Mouse (Mus musculus): ENCODE measurements at regions not wholly inside any gene's neighbourhood (a gene's known extent, or its start where the extent isn't known, plus 50 kb on each side); places are given as distances from the start of the nearest gene placed in this dataset.

DNA sequence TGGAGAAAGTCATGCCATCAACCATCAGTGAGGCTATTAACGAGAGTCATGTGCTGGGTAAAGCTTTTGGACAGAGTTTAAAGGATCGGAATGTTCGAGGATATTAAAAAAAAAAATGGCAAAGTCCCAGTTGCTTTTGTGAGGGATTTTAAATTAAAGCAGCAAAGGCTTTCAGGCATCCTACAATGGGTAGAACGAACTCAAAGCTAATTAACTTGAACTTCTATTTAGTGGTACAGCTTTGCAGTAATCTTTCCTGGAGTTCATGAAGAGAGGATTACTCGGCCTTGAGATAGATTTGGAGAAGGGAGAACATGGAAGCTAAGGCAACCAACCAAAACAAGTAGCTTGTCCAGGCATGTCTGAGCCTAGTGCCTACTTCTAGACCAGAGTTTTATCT is 676.7 kb upstream of the Adamts5 start:
- WGBS = 38% methylated on average over 5 of the region's 5 CpGs

DNA sequence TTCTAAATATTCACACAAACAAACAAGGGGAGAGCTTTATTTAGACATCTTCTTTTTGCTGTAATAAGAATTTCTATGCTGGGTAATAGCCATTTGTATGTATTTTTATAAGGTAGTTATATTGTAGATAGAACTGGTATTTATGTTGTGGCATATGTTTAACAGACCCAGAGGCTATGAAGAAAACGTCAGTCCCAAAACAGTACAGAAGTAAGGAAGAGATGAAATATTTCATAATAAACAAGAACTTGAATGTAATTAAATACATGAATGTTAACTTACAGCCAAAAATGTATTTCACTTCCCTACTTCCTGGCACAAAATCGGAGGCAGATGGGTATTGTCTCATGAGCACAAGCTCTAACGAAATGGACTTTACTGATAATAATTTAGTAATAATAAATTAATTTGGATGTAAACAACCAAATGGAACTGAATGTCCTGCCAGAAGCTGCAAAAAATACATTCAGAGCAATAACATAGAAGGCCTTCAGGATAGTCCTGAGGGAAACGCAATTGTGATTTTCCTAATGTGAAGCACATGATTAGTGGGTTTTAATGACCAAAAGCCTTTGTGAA is 645.9 kb upstream of the Adamts5 start:
- no peak for ATAC-seq (ENCODE audit: insufficient number of reproducible peaks, low FRiP score, low TSS enrichment, low read depth)
- Histone ChIP-seq H3K36me3 (no peaks in the 10 kb centered on the region), H3K4me1 (no peaks in the 10 kb centered on the region), H3K9me3 (no peaks in the 10 kb centered on the region), H3K27me3 (no peaks in the 10 kb centered on the region), H3K4me2 (no peak overlapping the region), H3K4me3 (no peak overlapping the region), H3K27ac (no peak overlapping the region), H3K9ac (no peak overlapping the region)
- 59% methylated on average over 4 of the region's 4 CpGs for WGBS

More for the DNA sequence above, 676.7 kb upstream of the Adamts5 start:
- Histone ChIP-seq H3K9me3 (no peaks in the 10 kb centered on the region), H3K4me3 (no peak overlapping the region), H3K27me3 (no peaks in the 10 kb centered on the region), H3K4me2 (no peak overlapping the region), H3K4me1 (no peaks in the 10 kb centered on the region), H3K36me3 (no peaks in the 10 kb centered on the region), H3K9ac (no peak overlapping the region), H3K27ac (no peak overlapping the region)
- ATAC-seq (ENCODE audit: insufficient number of reproducible peaks, low FRiP score, low TSS enrichment, low read depth) = no peak

DNA sequence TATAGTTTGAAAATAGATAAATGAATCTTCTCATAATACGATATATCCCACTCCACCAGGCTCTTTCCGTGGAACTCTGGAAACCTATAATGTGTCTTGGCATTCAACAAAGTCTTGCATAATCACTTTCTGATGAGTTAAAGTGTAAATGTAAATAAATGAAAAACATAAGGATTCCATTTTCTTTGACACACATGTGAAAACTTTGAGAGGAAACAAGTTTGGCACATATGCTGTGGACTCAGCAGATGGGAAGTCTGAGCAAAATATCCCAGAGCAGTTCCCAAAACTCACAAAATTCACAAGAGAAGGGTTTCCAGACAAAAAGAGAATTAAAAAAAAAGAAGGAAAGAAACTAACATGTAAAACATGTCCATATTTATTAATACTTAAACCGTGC is 645.3 kb upstream of the Adamts5 start:
- Histone ChIP-seq H3K9ac (no peak overlapping the region), H3K36me3 (no peaks in the 10 kb centered on the region), H3K27ac (no peak overlapping the region), H3K9me3 (no peaks in the 10 kb centered on the region), H3K27me3 (no peaks in the 10 kb centered on the region), H3K4me1 (no peaks in the 10 kb centered on the region), H3K4me3 (no peak overlapping the region), H3K4me2 (no peak overlapping the region)
- WGBS = 53% methylated on average over 3 of the region's 3 CpGs
- no peak for ATAC-seq (ENCODE audit: insufficient number of reproducible peaks, low FRiP score, low TSS enrichment, low read depth)

DNA sequence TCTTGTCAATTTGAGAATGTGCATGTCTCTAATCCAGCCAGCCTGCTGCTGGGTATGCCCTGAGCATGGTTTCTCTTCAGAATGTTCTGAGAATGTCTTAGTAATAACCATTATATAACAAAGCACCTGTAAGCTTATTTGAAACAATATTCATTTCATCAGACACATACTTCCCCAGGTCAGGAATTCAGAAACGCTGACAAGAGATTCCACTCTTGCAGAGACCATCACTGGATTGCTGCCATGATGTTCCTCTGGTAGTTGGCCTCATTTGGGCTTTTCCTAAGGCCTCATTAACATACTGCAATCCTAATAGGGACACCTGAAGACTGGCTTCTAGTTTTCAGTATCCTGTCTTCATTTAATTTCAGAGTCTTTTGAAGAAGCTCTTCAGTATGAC is 642.5 kb upstream of the Adamts5 start:
- 71% methylated on average over 1 of the region's 1 CpGs for WGBS
- ATAC-seq (ENCODE audit: insufficient number of reproducible peaks, low FRiP score, low TSS enrichment, low read depth) = no peak
- no peaks in the 10 kb centered on the region for H3K27me3 ChIP-seq
- no peak overlapping the region for H3K9ac ChIP-seq
- H3K4me2 ChIP-seq = no peak overlapping the region
- H3K9me3 ChIP-seq = no peaks in the 10 kb centered on the region
- H3K4me1 ChIP-seq = no peaks in the 10 kb centered on the region
- H3K4me3 ChIP-seq = no peak overlapping the region
- H3K36me3 ChIP-seq = no peaks in the 10 kb centered on the region
- no peak overlapping the region for H3K27ac ChIP-seq

DNA sequence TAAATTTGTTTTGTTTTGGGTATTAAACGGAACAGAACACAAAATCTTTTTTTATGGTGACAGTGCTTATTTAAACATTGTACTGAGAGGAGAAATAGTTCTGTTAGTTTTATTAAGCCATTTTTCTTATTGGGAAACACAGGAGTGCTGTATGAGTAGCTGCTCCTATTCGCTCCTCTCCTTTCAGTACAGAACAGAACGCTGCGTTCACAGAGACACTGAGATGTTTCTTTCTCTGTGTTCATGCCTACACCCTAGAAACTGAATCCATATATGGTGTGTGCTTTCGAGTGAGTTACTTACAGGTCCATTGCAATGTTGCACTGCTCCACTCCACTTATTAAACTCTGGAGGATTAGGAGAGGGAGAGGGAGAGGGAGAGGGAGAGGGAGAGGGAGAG is 634.9 kb upstream of the Adamts5 start:
- no peak overlapping the region for H3K9ac ChIP-seq
- no peaks in the 10 kb centered on the region for H3K27me3 ChIP-seq
- no peaks in the 10 kb centered on the region for H3K9me3 ChIP-seq
- no peak for ATAC-seq (ENCODE audit: insufficient number of reproducible peaks, low FRiP score, low TSS enrichment, low read depth)
- H3K36me3 ChIP-seq = no peaks in the 10 kb centered on the region
- WGBS = 70% methylated on average over 5 of the region's 5 CpGs
- no peak overlapping the region for H3K4me3 ChIP-seq
- H3K4me1 ChIP-seq = no peaks in the 10 kb centered on the region
- no peak overlapping the region for H3K4me2 ChIP-seq
- no peak overlapping the region for H3K27ac ChIP-seq

DNA sequence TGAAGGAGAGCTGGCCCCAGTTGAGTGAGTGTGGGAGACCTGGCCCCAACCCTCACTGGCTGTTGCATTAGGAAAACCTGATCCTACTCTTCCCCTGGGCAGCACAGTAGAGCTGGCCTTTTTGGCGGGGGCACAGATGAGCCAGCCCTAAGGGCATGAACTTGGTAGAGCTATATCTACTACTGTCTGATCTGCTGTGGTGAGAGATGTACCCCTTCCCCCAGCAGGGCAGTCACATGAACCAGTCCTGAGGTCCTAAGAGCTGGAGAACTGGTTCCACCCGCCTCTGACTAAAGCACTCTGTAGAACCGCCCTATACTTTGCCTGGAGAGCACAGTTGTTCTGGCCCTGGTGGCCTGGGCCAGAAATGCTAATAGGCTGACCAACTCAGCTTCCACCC is 622.5 kb upstream of the Adamts5 start:
- H3K27ac ChIP-seq = no peak overlapping the region
- H3K4me1 ChIP-seq = no peaks in the 10 kb centered on the region
- no peak overlapping the region for H3K9ac ChIP-seq
- no peaks in the 10 kb centered on the region for H3K9me3 ChIP-seq
- no peak for ATAC-seq (ENCODE audit: insufficient number of reproducible peaks, low FRiP score, low TSS enrichment, low read depth)
- no peaks in the 10 kb centered on the region for H3K27me3 ChIP-seq
- H3K4me2 ChIP-seq = no peak overlapping the region
- no peak overlapping the region for H3K4me3 ChIP-seq
- H3K36me3 ChIP-seq = no peaks in the 10 kb centered on the region
- 89% methylated on average over 3 of the region's 3 CpGs for WGBS

DNA sequence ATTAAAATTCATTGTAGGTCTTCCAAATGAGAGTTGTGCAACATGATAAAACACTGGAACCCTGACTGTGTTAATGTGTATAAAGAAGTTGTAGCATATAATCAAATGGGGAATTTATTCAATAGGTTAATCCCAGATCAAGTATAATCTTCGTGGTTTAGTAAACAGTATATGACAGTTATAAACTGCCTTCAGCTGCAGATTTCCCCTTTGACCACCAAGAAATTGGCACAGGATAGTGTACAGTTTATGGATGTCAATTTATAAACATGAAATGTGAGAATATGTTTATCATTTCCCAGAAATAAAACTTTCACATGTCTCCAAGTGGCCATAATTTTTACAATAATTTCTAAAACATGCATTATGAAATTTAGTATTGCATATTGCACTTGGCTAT is 615.3 kb upstream of the Adamts5 start:
- Histone ChIP-seq H3K36me3 (no peaks in the 10 kb centered on the region), H3K9ac (no peak overlapping the region), H3K9me3 (no peaks in the 10 kb centered on the region), H3K4me2 (no peak overlapping the region), H3K27me3 (no peaks in the 10 kb centered on the region), H3K4me1 (no peaks in the 10 kb centered on the region), H3K27ac (no peak overlapping the region), H3K4me3 (no peak overlapping the region)
- ATAC-seq (ENCODE audit: insufficient number of reproducible peaks, low FRiP score, low TSS enrichment, low read depth) = no peak
- 37% methylated on average over 1 of the region's 1 CpGs for WGBS

DNA sequence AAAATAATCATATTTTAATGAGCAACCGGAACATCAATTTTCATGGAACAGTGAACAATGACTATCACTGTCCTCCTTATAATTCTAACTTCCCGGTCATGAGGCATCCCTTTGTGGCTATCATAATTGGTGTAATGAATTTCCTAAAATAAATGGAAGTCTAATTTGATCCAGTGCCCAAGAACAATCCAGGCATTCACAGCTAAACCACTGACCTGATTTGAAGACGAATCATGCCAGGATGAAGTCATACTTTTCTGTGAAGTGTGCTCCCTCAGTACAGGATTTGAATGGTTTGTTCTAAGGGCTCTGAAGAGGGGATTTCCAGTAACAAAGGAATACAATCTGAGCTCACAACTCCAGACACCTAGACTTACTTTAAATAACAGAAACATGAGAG is 614.5 kb upstream of the Adamts5 start:
- H3K9me3 ChIP-seq = no peaks in the 10 kb centered on the region
- H3K4me2 ChIP-seq = no peak overlapping the region
- WGBS = 61% methylated on average over 3 of the region's 3 CpGs
- no peak overlapping the region for H3K4me3 ChIP-seq
- no peaks in the 10 kb centered on the region for H3K4me1 ChIP-seq
- no peaks in the 10 kb centered on the region for H3K36me3 ChIP-seq
- no peak overlapping the region for H3K9ac ChIP-seq
- no peaks in the 10 kb centered on the region for H3K27me3 ChIP-seq
- no peak overlapping the region for H3K27ac ChIP-seq
- ATAC-seq (ENCODE audit: insufficient number of reproducible peaks, low FRiP score, low TSS enrichment, low read depth) = no peak

DNA sequence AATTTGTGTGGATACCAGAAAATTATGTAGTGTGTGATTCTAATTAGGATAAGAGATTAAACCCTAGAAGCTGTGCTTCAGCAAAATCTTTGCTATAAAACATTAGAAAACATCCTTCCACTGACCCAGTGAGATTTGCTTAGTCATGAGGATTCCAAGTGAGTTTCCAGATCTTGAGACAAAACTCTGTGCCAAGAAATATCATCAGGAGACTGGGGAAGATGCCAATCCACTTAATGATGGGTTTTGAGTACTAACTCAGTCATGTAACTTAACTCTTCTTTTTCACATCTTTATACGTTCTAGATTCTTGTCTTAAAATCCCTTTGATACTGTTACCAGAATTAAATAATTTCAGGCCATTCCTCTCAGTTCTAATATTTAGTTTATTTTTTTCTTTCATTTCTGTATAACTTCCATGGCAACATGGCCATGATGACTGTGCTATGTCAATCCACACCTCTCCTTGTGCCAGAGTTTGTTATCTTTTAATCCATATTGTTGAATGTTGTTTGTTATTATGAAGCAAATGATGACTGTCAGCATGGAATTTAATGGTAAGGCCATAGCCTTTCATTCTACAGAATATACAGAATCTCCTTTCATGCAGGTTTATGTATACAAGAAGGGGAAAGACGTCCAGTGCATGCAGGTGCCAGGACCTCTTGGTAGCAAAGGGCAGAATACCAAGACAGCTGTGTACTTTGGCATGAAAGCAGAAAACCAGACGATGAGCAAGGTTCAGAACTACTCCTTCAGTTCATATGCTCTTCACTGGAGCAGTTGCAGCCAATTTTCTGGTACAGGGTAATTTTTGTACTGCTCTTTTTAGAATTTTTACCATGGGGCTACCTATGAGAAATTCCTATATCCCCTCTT is 599.7 kb upstream of the Adamts5 start:
- H3K27ac ChIP-seq = no peak overlapping the region
- H3K4me1 ChIP-seq = no peaks in the 10 kb centered on the region
- no peaks in the 10 kb centered on the region for H3K36me3 ChIP-seq
- H3K9ac ChIP-seq = no peak overlapping the region
- H3K27me3 ChIP-seq = no peaks in the 10 kb centered on the region
- no peaks in the 10 kb centered on the region for H3K9me3 ChIP-seq
- no peak overlapping the region for H3K4me2 ChIP-seq
- 55% methylated on average over 3 of the region's 3 CpGs for WGBS
- ATAC-seq (ENCODE audit: insufficient number of reproducible peaks, low FRiP score, low TSS enrichment, low read depth) = no peak
- no peak overlapping the region for H3K4me3 ChIP-seq

DNA sequence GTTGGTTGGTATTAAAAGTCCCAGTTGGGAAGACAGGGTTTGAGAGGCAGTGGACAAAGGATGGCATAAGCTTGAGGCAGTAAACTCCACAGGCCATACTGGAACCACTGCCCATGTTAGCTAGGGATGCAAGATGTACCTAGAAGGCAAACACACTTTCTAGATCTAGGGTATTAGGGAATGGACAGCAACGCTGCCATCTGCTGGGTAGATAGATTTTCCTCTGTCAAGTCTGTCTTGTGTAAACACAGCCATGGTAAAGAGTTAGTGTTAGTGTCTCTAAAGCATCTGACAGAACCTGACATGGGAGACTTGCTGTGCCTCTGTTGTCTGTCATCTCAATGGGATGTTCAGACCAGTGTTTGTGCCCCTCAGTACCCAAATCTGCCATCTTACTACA is 573.5 kb upstream of the Adamts5 start:
- H3K4me3 ChIP-seq = no peak overlapping the region

DNA sequence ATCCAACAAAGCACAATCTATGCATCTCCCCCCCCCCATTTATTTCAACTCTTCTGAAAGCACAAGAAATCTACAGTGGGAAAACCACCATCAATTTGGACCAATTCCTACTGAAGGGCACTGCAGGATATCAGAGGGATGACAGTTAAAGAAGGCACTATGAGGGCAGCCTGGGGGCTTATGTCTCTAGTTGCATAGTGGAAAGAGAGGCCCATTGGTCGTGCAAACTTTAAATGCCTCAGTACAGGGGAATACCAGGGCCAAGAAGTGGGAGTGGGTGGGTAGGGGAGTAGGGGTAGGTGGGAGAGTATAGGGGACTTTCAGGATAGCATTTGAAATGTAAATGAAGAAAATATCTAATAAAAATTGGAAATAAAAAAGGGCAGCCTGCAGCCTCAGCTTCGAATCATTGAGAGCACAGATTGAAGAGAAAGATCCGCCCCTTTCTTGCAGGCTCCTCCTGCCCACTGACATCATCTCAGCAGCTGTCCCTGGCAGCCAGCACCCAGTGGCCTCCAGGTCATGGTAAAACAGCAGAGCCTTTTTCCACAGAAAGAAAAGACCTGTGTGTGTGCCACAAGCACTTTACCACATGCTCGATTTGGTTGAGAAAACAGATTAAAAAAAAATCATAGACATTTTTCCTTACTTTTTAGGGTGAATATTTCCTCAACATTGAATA is 571.6 kb upstream of the Adamts5 start:
- no peak for ATAC-seq (ENCODE audit: insufficient number of reproducible peaks, low FRiP score, low TSS enrichment, low read depth)
- Histone ChIP-seq H3K27ac (peak overlapping the region; percentile 43), H3K36me3 (no peaks in the 10 kb centered on the region), H3K4me2 (no peak overlapping the region), H3K4me3 (no peak overlapping the region), H3K27me3 (no peaks in the 10 kb centered on the region), H3K9me3 (no peaks in the 10 kb centered on the region), H3K9ac (no peak overlapping the region), H3K4me1 (no peaks in the 10 kb centered on the region)
- WGBS = 46% methylated on average over 4 of the region's 4 CpGs

More for the DNA sequence above, 573.5 kb upstream of the Adamts5 start:
- Histone ChIP-seq H3K27me3 (no peaks in the 10 kb centered on the region), H3K27ac (no peak overlapping the region), H3K4me2 (no peak overlapping the region), H3K4me1 (no peaks in the 10 kb centered on the region), H3K9me3 (no peaks in the 10 kb centered on the region), H3K9ac (no peak overlapping the region), H3K36me3 (no peaks in the 10 kb centered on the region)
- no peak for ATAC-seq (ENCODE audit: insufficient number of reproducible peaks, low FRiP score, low TSS enrichment, low read depth)
- 56% methylated on average over 1 of the region's 1 CpGs for WGBS

DNA sequence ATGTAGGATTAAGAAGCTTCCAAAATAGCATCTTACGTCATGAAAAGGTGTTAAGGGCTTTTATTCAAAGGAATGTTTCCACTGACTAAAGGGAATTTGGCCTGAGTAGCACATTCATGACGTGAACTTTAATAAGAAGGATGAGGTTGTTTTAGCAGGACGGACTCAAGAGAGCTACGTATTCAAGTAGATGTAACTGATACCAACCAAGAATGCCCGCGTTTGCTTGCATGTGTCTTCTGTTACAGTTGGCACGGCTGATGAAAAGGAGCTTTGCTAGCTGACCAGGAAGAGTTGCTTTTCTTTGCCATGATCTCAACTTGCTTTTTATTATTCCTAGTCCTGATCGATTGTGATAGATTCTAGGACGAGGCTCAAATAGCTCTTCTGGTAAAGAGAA is 559.4 kb upstream of the Adamts5 start:
- Histone ChIP-seq H3K9me3 (no peaks in the 10 kb centered on the region), H3K4me3 (no peak overlapping the region), H3K27ac (0 out of 2 replicates have a peak overlapping the region, but pooled peaks have one; percentile 33), H3K4me2 (no peak overlapping the region), H3K9ac (no peak overlapping the region), H3K4me1 (peaks cover 7% of the 10 kb centered on the region; the same call in 1 of the 2 replicates), H3K27me3 (no peaks in the 10 kb centered on the region), H3K36me3 (no peaks in the 10 kb centered on the region)
- WGBS = 57% methylated on average over 9 of the region's 9 CpGs
- no peak for ATAC-seq (ENCODE audit: insufficient number of reproducible peaks, low FRiP score, low TSS enrichment, low read depth)
